Mouse (Mus musculus) ES-Bruce4 (cell line): ENCODE data around the gene Tnnc2.

Experiments
- CTCF ChIP-seq: IDR thresholded peaks from one replicate; pipeline ENCODE4 v1.8.1; 2011; ENCODE audit warnings: low read depth, low read length
- POLR2A ChIP-seq: IDR thresholded peaks from one replicate; pipeline ENCODE4 v1.8.1; 2011; ENCODE audit warnings: low read length; ENCODE audit not compliant: insufficient read depth

- TF ChIP-seq POLR2A (no peak), CTCF (peak; percentile 93)
Measured at GRCm38 (mm10) chr2:164794293-164794692, 14.5 kb upstream of the Tnnc2 start.
